Mouse (Mus musculus) C2C12 (cell line): ENCODE results near the gene Ston2.

Experiments used
- CTCF ChIP-seq: IDR thresholded peaks from one replicate; pipeline ENCODE4 v1.5.1; 2011; ENCODE audit not compliant: control insufficient read depth, insufficient read depth, insufficient read length
- USF1 ChIP-seq: IDR thresholded peaks from one replicate; pipeline ENCODE4 v1.6.1; 2011; ENCODE audit warnings: low read depth, mild to moderate bottlenecking, control low read depth, moderate library complexity

DNA sequence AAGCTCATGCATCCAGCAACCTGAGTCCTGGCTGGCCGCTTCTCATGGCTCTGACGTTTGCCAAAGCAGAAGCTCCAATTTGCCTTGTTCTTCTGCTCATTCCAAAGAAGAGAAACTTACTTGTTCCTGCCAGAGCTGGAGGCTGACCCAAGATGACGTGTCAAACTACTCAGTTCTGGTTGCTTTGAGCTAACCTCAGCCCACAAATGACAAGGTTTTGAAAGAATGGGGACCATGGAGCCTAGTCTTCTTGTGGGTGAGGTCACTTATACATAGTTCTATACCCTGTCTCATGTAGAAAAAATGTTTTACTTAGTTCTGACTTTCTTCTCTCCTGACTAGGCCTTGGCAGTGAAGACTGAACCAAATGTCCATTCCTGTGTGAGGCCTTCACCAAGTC lies 7.7 kb downstream of the Ston2 start:
- TF ChIP-seq CTCF (no peak), USF1 (no peak)
